Comparison of ENCODE assay signal across 28 mouse cellular contexts in genomic region chr19:12025333-12025732, GRCm38 (mm10). TPM values are rescaled to one million over a fixed set of nuclear protein-coding genes. Genes with fewer than 3 reads are reported as not detected.
"Had no signal": no experiment of that assay in that cellular context is flagged by ENCODE, and none has a peak within 500 bp of the region (broad histone marks: within the 10 kb centered on the region; RNA-seq: fewer than 3 reads in every experiment).

No protein-coding gene starts in this region.

- H3K9me3 ChIP-seq: limb, embryonic 12.5 days; limb, embryonic 15.5 days; liver, embryonic 15.5 days; lung, embryonic 15.5 days; midbrain, embryonic 12.5 days; midbrain, embryonic 15.5 days; neural tube, embryonic 12.5 days; neural tube, embryonic 15.5 days; stomach, embryonic 15.5 days had no signal

- H3K36me3 ChIP-seq: limb, embryonic 12.5 days; limb, embryonic 15.5 days; liver, embryonic 15.5 days; lung, embryonic 15.5 days; midbrain, embryonic 12.5 days; midbrain, embryonic 15.5 days; neural tube, embryonic 12.5 days; neural tube, embryonic 15.5 days; stomach, embryonic 15.5 days had no signal

- H3K27me3 ChIP-seq: limb, embryonic 12.5 days; limb, embryonic 15.5 days; liver, embryonic 15.5 days; lung, embryonic 15.5 days; midbrain, embryonic 12.5 days; midbrain, embryonic 15.5 days; neural tube, embryonic 12.5 days; neural tube, embryonic 15.5 days; stomach, embryonic 15.5 days had no signal

- H3K4me2 ChIP-seq: limb, embryonic 12.5 days; limb, embryonic 15.5 days; liver, embryonic 11.5 days; liver, embryonic 15.5 days; lung, embryonic 15.5 days; midbrain, embryonic 12.5 days; midbrain, embryonic 15.5 days; neural tube, embryonic 12.5 days; neural tube, embryonic 15.5 days; stomach, embryonic 15.5 days had no signal

- H3K27ac ChIP-seq: kidney, postnatal 0 days; limb, embryonic 12.5 days; limb, embryonic 15.5 days; liver, embryonic 15.5 days; lung, embryonic 15.5 days; midbrain, embryonic 12.5 days; midbrain, embryonic 15.5 days; neural tube, embryonic 12.5 days; neural tube, embryonic 15.5 days; stomach, embryonic 15.5 days had no signal

- H3K9ac ChIP-seq: limb, embryonic 12.5 days; limb, embryonic 15.5 days; liver, embryonic 15.5 days; lung, embryonic 15.5 days; midbrain, embryonic 12.5 days; midbrain, embryonic 15.5 days; neural tube, embryonic 12.5 days; neural tube, embryonic 15.5 days; stomach, embryonic 15.5 days had no signal

- ATAC-seq: intestine, postnatal 0 days; midbrain, embryonic 15.5 days had no signal

- DNase-seq: kidney, adult 2 months; kidney, postnatal 25 days; left cerebral cortex, postnatal 4 days; lung, adult 18-20 months; right cerebral cortex, postnatal 25 days; spleen, adult 18-20 months; thymus, postnatal 25 days had no signal

- H3K4me1 ChIP-seq: limb, embryonic 12.5 days; limb, embryonic 15.5 days; liver, embryonic 15.5 days; lung, embryonic 15.5 days; midbrain, embryonic 12.5 days; midbrain, embryonic 15.5 days; neural tube, embryonic 12.5 days; neural tube, embryonic 15.5 days; stomach, embryonic 15.5 days had no signal

- H3K4me3 ChIP-seq: limb, embryonic 12.5 days; limb, embryonic 15.5 days; liver, embryonic 15.5 days; lung, embryonic 15.5 days; midbrain, embryonic 12.5 days; midbrain, embryonic 15.5 days; neural tube, embryonic 12.5 days; neural tube, embryonic 15.5 days; stomach, embryonic 15.5 days had no signal

RNA-seq across cellular contexts. Expression of gene Olfr1423, which starts 15.8 kb away (rescaled TPM):
- total RNA-seq: layer of hippocampus, adult 8-10 months; layer of hippocampus, postnatal 25 days; left cerebral cortex, adult 8-10 months; left cerebral cortex, postnatal 14 days; left cerebral cortex, postnatal 4 days; megakaryocyte, adult 5-6 weeks had no signal
- polyA plus RNA-seq: intestine, embryonic 14.5 days; intestine, postnatal 0 days; kidney, adult 2 months; kidney, embryonic 14.5 days; kidney, postnatal 0 days; large intestine, adult 2 months; limb, embryonic 12.5 days; lung, embryonic 15.5 days; midbrain, embryonic 15.5 days; neural tube, embryonic 12.5 days; neural tube, embryonic 15.5 days; stomach, embryonic 15.5 days; thymus, postnatal 0 days had no signal

RNA-seq across cellular contexts. Expression of gene Olfr1424, which starts 37.1 kb away (rescaled TPM):
- total RNA-seq: layer of hippocampus, adult 8-10 months; layer of hippocampus, postnatal 25 days; left cerebral cortex, adult 8-10 months; left cerebral cortex, postnatal 14 days; left cerebral cortex, postnatal 4 days; megakaryocyte, adult 5-6 weeks had no signal
- polyA plus RNA-seq: intestine, postnatal 0 days; kidney, adult 2 months; kidney, embryonic 14.5 days; kidney, postnatal 0 days; large intestine, adult 2 months; limb, embryonic 12.5 days; limb, embryonic 15.5 days; liver, embryonic 11.5 days; liver, embryonic 15.5 days; lung, embryonic 15.5 days; midbrain, embryonic 12.5 days; midbrain, embryonic 15.5 days; neural tube, embryonic 12.5 days; neural tube, embryonic 15.5 days; stomach, embryonic 15.5 days; thymus, postnatal 0 days had no signal

RNA-seq across cellular contexts. Expression of gene Olfr1425, which starts 52.2 kb away (rescaled TPM):
- total RNA-seq: layer of hippocampus, adult 8-10 months; layer of hippocampus, postnatal 25 days; left cerebral cortex, adult 8-10 months; left cerebral cortex, postnatal 14 days; left cerebral cortex, postnatal 4 days; megakaryocyte, adult 5-6 weeks had no signal
- polyA plus RNA-seq: intestine, embryonic 14.5 days; intestine, postnatal 0 days; kidney, adult 2 months; kidney, embryonic 14.5 days; kidney, postnatal 0 days; large intestine, adult 2 months; limb, embryonic 12.5 days; limb, embryonic 15.5 days; liver, embryonic 11.5 days; liver, embryonic 15.5 days; lung, embryonic 15.5 days; midbrain, embryonic 12.5 days; midbrain, embryonic 15.5 days; neural tube, embryonic 12.5 days; neural tube, embryonic 15.5 days; stomach, embryonic 15.5 days; thymus, postnatal 0 days had no signal
